Mouse (Mus musculus) stomach, postnatal 0 days (tissue): ENCODE results near the gene Ctsd. TPM values are rescaled to one million over a fixed set of nuclear protein-coding genes. Genes with fewer than 3 reads are reported as not detected.

Experiments used
- ATAC-seq: fragments of 200-750 bp; cut with Nextera tagmentation; 2 replicates; pipeline ENCODE4 v1.8.0; 2017; ENCODE audit not compliant: low FRiP score, low TSS enrichment
- DNase-seq: peaks from one replicate; pipeline ENCODE4 v3.0.0-alpha.2; 2016; ENCODE audit warnings: low spot score
- H3K27ac ChIP-seq: fragments of 300-500 bp; sonication (generic); replicated peaks from 2 replicates; pipeline ENCODE4 v1.5.1; 2014; ENCODE audit warnings: mild to moderate bottlenecking, control low read depth
- H3K27me3 ChIP-seq: fragments of 300-500 bp; sonication (generic); 2 replicates; pipeline ENCODE4 v1.6.1; 2014; ENCODE audit warnings: low read length; ENCODE audit not compliant: control insufficient read depth, insufficient read depth
- H3K36me3 ChIP-seq: fragments of 300-500 bp; sonication (generic); 2 replicates; pipeline ENCODE4 v1.6.1; 2014; ENCODE audit warnings: low read length, mixed read lengths; ENCODE audit not compliant: control insufficient read depth, insufficient read depth
- H3K4me1 ChIP-seq: fragments of 300-500 bp; sonication (generic); replicated peaks from 2 replicates; pipeline ENCODE4 v1.6.1; 2014; ENCODE audit warnings: antibody characterized with exemption; ENCODE audit not compliant: control insufficient read depth, insufficient read depth
- H3K4me2 ChIP-seq: fragments of 300-500 bp; sonication (generic); replicated peaks from 2 replicates; pipeline ENCODE4 v1.6.1; 2014; ENCODE audit warnings: low read depth, mild to moderate bottlenecking, control low read depth, moderate library complexity
- H3K4me3 ChIP-seq: fragments of 300-500 bp; sonication (generic); 2 replicates; pipeline ENCODE4 v1.5.1; 2014; ENCODE audit warnings: low read depth, low read length, control low read depth
- H3K9ac ChIP-seq: fragments of 300-500 bp; sonication (generic); 2 replicates; pipeline ENCODE4 v1.6.1; 2014; ENCODE audit warnings: mild to moderate bottlenecking, low read length, control low read depth, mixed read lengths
- H3K9me3 ChIP-seq: fragments of 300-500 bp; sonication (generic); 2 replicates; pipeline ENCODE4 v1.6.1; 2016; ENCODE audit warnings: low read length; ENCODE audit not compliant: control insufficient read depth
- CTCF ChIP-seq: IDR thresholded peaks from 2 replicates; pipeline ENCODE4 v1.5.1; 2016; ENCODE audit warnings: antibody characterized with exemption, low read depth, mild to moderate bottlenecking, moderate library complexity
- EP300 ChIP-seq: optimal IDR thresholded peaks from 2 replicates; pipeline ENCODE3; 2016; ENCODE audit warnings: antibody characterized with exemption
- WGBS: fragments of 180-500 bp; shearing (Covaris S2); extraction: QIAGEN DNeasy Blood & Tissue Kit; methylation state at CpG from one replicate; pipeline ENCODE4 v1.1.7; 2014; 5-methylcytosine and 5-hydroxymethylcytosine counted together
- polyA plus RNA-seq: library from polyadenylated mRNA; unstranded; fragments of >200 nt; fragmentation: Nextera tagmentation; extraction: Ambion mirVana; gene quantifications from 2 replicates; pipeline ENCODE4 v1.2.1, GENCODE M21; 2015

Ctsd gene
- polyA plus RNA-seq, 1 experiment from 2014 or later: 798 TPM

GRCm38 (mm10) chr7:142376096-142376495 lies 11.7 kb downstream of the Ctsd start:
- WGBS: 76% methylated on average over 4 of the region's 4 CpGs
- ATAC-seq (no peak), DNase-seq (no peak)
- H3K4me3 ChIP-seq: no peak overlapping the region
- peaks cover 32% of the 10 kb centered on the region for H3K36me3 ChIP-seq
- TF ChIP-seq EP300 (no peak), CTCF (no peak)
- H3K27ac ChIP-seq: no peak overlapping the region
- no peak overlapping the region for H3K9ac ChIP-seq
- no peaks in the 10 kb centered on the region for H3K27me3 ChIP-seq
- no peaks in the 10 kb centered on the region for H3K9me3 ChIP-seq
- no peaks in the 10 kb centered on the region for H3K4me1 ChIP-seq
- no peak overlapping the region for H3K4me2 ChIP-seq

GRCm38 (mm10) chr7:142375261-142375724 lies 12.5 kb downstream of the Ctsd start:
- no peak for DNase-seq
- 0 out of 2 replicates have a peak overlapping the region, but pooled peaks have one; percentile 18 for H3K27ac ChIP-seq
- H3K36me3 ChIP-seq: peaks cover 27% of the 10 kb centered on the region
- TF ChIP-seq CTCF (no peak), EP300 (no peak)
- H3K4me2 ChIP-seq: no peak overlapping the region
- H3K4me3 ChIP-seq: no peak overlapping the region
- no peak for ATAC-seq
- 57% methylated on average over 6 of the region's 6 CpGs for WGBS
- no peaks in the 10 kb centered on the region for H3K27me3 ChIP-seq
- H3K9me3 ChIP-seq: no peaks in the 10 kb centered on the region
- peak overlapping the region; percentile 8; the same call in 1 of the 2 replicates for H3K9ac ChIP-seq
- no peaks in the 10 kb centered on the region for H3K4me1 ChIP-seq

- ATAC-seq (no peak), DNase-seq (no peak)
- TF ChIP-seq CTCF (no peak), EP300 (no peak)
- Histone ChIP-seq H3K4me2 (no peak overlapping the region), H3K4me1 (no peaks in the 10 kb centered on the region), H3K36me3 (peaks cover 20% of the 10 kb centered on the region), H3K27ac (no peak overlapping the region), H3K9ac (peak overlapping the region; percentile 8; the same call in 1 of the 2 replicates), H3K27me3 (no peaks in the 10 kb centered on the region), H3K4me3 (no peak overlapping the region), H3K9me3 (no peaks in the 10 kb centered on the region)
- 89% methylated on average over 5 of the region's 5 CpGs for WGBS
Measured at GRCm38 (mm10) chr7:142374413-142375015, 13.3 kb downstream of the Ctsd start.

GRCm38 (mm10) chr7:142373641-142374412 lies 14.0 kb downstream of the Ctsd start, which contains the start of gene Ifitm10:
Gene Ifitm10 (minus strand): TSS chr7:142373753.
- Histone ChIP-seq H3K9ac (no peak within 1 kb of the TSS), H3K9me3 (no peaks in the 10 kb centered on the region), H3K4me1 (no peaks in the 10 kb centered on the region), H3K27ac (no peak within 1 kb of the TSS), H3K4me3 (peak within 1 kb of the TSS; percentile 45; the same call in 1 of the 2 replicates), H3K27me3 (no peaks in the 10 kb centered on the region), H3K36me3 (peaks cover 16% of the 10 kb centered on the region), H3K4me2 (peak within 1 kb of the TSS; percentile 73)
- ATAC-seq: no peak
- no peak for TF ChIP-seq EP300
- no peak for TF ChIP-seq CTCF
- DNase-seq: no peak
- 72% methylated on average over 8 of the region's 8 CpGs for WGBS

- TF ChIP-seq EP300: no peak
- no peak for TF ChIP-seq CTCF
- no peaks in the 10 kb centered on the region for H3K4me1 ChIP-seq
- H3K9me3 ChIP-seq: no peaks in the 10 kb centered on the region
- H3K36me3 ChIP-seq: peaks cover 16% of the 10 kb centered on the region
- no peak overlapping the region for H3K4me2 ChIP-seq
- WGBS: 80% methylated on average over 5 of the region's 5 CpGs
- no peak overlapping the region for H3K9ac ChIP-seq
- H3K27ac ChIP-seq: no peak overlapping the region
- no peaks in the 10 kb centered on the region for H3K27me3 ChIP-seq
- ATAC-seq: no peak
- H3K4me3 ChIP-seq: no peak overlapping the region
- no peak for DNase-seq
Measured at GRCm38 (mm10) chr7:142373039-142373438, 14.8 kb downstream of the Ctsd start.
